Mouse (Mus musculus): ENCODE data around the gene Slc29a2. TPM values are rescaled to one million over a fixed set of nuclear protein-coding genes. Genes with fewer than 3 reads are reported as not detected.

Gene Slc29a2
- polyA plus RNA-seq, 1 experiment from 2014 or later, result 5.1 TPM

DNA sequence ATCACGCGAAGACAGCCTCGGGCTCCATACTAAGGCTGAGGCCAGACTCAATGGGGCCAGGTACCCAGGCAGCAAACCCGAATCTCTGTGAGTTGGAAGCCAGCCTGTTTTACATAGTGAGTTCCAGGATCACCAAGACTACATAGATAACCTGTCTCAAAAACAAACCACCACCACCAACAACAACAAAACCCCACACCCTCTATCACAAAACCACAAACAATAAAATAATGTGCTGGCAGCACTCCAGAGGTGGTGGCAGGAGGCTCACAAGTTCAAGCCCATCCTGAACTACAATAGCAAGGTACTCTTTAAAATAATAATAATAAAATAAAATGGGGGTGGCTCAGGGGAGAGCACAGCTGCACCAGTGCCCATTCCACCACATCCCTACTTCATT is 12.9 kb downstream of the Slc29a2 start:
- Histone ChIP-seq H3K27me3 (no peaks in the 10 kb centered on the region), H3K4me2 (replicated peaks) (no peak overlapping the region), H3K4me3 (no peak overlapping the region), H3K9me3 (no peaks in the 10 kb centered on the region), H3K9ac (no peak overlapping the region), H3K4me1 (peaks cover 28% of the 10 kb centered on the region), H3K36me3 (peaks cover 5% of the 10 kb centered on the region; the same call in 1 of the 2 replicates), H3K27ac (no peak overlapping the region)
- 74% methylated on average over 4 of the region's 4 CpGs for WGBS
- no peak for ATAC-seq (ENCODE audit: insufficient number of reproducible peaks, insufficient read depth, low FRiP score, low TSS enrichment)

DNA sequence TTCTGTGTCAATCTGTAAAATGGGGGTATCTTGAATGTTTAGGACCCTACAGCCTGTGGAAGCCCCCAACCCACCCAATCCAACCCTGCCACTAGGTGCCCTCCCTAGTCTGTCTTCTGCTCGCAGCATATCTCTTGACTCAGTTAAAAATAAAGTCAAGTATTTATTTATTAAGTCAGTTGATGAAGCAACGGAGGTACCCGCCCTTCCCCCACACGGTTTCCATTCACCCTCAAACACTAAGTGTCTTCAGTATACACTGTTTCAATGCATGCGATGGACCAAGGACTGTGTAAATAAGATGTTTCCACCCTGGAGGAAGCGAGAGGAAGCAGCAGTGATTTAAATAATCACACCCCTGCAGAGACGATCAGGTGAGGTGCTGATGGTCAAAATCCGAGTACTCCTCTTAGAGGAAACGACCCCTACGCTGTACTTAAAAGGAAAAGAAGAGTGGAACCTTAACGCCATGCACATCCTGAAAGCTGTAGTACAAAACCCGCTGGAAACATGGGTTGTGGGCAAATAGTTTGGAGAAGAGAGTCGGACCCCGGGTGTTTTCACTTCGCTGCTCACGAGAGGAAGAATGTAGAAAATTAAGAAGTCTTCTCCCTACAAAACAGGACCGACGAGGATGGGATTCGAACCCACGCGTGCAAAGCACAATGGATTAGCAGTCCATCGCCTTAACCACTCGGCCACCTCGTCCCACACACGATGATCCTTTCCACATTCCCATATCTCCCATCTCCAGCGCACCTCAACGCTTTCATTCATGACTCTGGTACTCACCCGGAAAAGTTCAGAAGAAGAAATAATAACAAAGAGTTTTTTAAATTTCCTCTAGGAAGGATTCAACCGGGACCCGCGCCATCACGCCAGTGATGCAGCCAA is 14.3 kb downstream of the Slc29a2 start:
- Histone ChIP-seq H3K27ac (peak overlapping the region; percentile 83), H3K36me3 (no peaks in the 10 kb centered on the region), H3K9ac (peak overlapping the region; percentile 94), H3K4me1 (peaks cover 35% of the 10 kb centered on the region), H3K9me3 (no peaks in the 10 kb centered on the region), H3K27me3 (no peaks in the 10 kb centered on the region), H3K4me3 (peak overlapping the region; percentile 91), H3K4me2 (replicated peaks) (peak overlapping the region; percentile 99)
- no peak for ATAC-seq (ENCODE audit: insufficient number of reproducible peaks, insufficient read depth, low FRiP score, low TSS enrichment)
- 6% methylated on average over 32 of the region's 32 CpGs for WGBS

DNA sequence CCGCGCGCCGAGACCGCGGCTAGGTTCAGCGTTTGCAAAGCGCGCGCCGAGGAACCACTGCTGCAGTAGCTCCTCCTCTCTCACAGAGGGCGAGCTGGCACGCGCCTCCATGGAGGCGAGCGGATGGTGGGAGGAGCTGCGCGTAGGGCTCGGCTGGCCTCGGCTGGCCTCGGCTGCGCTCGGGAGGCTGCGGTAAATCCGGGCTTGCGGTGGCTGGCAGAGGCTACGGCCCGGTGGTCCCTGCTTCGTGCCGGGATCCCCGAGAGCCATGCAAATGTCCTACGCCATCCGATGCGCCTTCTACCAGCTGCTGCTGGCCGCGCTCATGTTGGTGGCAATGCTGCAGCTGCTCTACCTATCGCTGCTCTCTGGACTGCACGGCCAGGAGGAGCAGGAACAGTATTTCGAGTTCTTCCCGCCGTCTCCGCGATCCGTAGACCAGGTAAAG is 15.1 kb downstream of the Slc29a2 start, which contains the start of the genes B4gat1 and AC124502.3:
Gene B4gat1 (plus strand): TSS at position 118 of the 448 bp plus-strand sequence.
Gene AC124502.3 (plus strand): TSS at position 183 of the 448 bp plus-strand sequence.
- peak within 1 kb of the TSS; percentile 94 for H3K9ac ChIP-seq
- H3K27ac ChIP-seq, result peak within 1 kb of the TSS; percentile 83
- H3K4me3 ChIP-seq, result peak within 1 kb of the TSS; percentile 91
- under 1% methylated on average over 44 of the region's 44 CpGs for WGBS
- ATAC-seq (ENCODE audit: insufficient number of reproducible peaks, insufficient read depth, low FRiP score, low TSS enrichment), result peak; percentile 86
- H3K9me3 ChIP-seq, result no peaks in the 10 kb centered on the region
- H3K4me2 ChIP-seq (replicated peaks), result peak within 1 kb of the TSS; percentile 99
- H3K4me1 ChIP-seq, result peaks cover 35% of the 10 kb centered on the region
- H3K36me3 ChIP-seq, result peaks cover 5% of the 10 kb centered on the region
- no peaks in the 10 kb centered on the region for H3K27me3 ChIP-seq

DNA sequence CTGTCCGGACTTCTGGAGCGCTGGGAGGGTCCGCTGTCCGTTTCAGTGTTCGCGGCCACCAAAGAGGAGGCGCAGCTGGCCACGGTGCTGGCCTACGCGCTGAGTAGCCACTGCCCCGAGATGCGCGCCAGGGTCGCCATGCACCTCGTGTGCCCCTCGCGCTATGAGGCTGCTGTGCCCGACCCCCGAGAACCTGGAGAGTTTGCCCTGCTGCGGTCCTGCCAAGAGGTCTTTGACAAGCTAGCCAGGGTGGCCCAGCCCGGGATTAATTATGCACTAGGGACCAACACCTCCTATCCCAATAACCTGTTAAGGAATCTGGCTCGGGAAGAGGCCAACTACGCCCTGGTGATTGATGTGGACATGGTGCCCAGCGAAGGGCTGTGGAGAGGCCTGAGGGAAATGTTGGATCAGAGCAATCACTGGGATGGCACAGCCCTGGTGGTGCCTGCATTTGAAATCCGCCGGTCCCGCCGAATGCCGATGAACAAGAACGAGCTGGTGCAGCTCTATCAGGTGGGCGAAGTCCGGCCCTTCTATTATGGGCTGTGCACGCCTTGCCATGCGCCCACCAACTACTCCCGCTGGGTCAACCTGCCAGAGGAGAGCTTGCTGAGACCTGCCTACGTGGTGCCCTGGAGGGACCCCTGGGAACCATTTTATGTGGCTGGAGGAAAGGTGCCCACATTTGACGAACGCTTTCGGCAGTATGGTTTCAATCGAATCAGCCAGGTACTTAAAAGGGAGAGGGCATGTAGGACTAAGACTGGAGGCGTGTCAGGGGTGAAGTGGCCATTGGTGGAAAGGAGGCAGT is 15.8 kb downstream of the Slc29a2 start:
- ATAC-seq (ENCODE audit: insufficient number of reproducible peaks, insufficient read depth, low FRiP score, low TSS enrichment), result no peak
- H3K9me3 ChIP-seq, result no peaks in the 10 kb centered on the region
- no peaks in the 10 kb centered on the region for H3K27me3 ChIP-seq
- H3K9ac ChIP-seq, result peak overlapping the region; percentile 94
- H3K4me3 ChIP-seq, result peak overlapping the region; percentile 91
- H3K36me3 ChIP-seq, result peaks cover 9% of the 10 kb centered on the region
- H3K4me1 ChIP-seq, result peaks cover 35% of the 10 kb centered on the region
- H3K4me2 ChIP-seq (replicated peaks), result peak overlapping the region; percentile 99
- peak overlapping the region; percentile 83; the same call in 1 of the 2 replicates for H3K27ac ChIP-seq
- 15% methylated on average over 41 of the region's 41 CpGs for WGBS

DNA sequence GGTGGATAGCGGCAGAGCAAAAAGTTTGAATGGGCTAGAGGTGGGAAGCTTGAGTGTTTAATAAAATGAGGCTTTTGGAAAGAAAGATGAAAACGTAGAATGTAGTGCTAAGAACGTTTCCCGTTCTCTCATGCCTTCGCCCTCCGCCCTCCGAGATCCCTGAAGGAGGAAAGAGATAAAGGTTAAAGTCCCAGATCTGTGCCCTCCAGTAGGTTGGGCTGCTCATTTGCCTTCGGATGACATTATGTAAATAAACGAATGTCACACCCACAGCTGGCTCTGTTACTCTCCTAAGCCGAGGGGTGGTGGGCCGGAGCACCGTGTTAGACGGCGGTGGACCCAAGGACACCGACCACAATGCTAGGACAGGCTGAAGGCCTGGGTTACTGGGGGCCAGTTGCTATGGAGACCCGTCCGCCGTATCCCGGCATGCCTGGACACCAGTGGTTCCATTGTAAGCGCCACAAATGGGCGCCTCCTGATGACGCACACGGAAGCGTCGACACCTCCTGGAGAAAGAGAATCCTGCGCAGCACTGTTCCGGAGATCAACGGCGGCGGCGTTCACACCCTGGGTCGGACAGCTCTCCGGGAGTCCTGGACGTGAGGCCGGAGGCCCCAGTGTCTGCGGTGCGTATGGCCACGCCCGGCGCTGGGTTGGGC is 17.3 kb downstream of the Slc29a2 start, which contains the start of gene Brms1:
Gene Brms1 (plus strand): TSS at position 493 of the 662 bp plus-strand sequence.
- WGBS, result 6% methylated on average over 40 of the region's 40 CpGs
- peak; percentile 71 for ATAC-seq (ENCODE audit: insufficient number of reproducible peaks, insufficient read depth, low FRiP score, low TSS enrichment)
- peak within 1 kb of the TSS; percentile 36; the same call in 1 of the 2 replicates for H3K27ac ChIP-seq

DNA sequence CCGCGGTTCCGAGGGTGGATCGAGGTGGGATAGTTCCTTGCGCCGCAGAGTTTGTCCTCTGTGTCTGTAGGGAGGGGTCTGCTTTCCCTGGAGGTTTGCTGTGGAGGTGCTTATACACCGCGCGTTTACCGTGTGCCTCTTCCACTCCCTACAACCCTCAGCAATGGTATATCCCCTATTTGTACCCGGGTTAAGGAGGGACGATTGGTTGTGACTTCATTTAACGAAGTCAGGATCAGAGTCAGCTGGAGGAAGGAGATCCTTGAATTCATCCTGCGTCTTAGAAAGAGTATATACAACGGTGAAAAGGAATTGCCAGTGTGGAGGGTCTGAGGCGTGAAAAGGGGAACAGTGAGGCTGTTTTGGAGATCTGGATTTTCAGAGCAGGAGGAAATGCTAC is 17.9 kb downstream of the Slc29a2 start:
- no peak for ATAC-seq (ENCODE audit: insufficient number of reproducible peaks, insufficient read depth, low FRiP score, low TSS enrichment)
- H3K4me1 ChIP-seq, result peaks cover 35% of the 10 kb centered on the region
- peaks cover 13% of the 10 kb centered on the region for H3K36me3 ChIP-seq
- H3K4me2 ChIP-seq (replicated peaks), result peak overlapping the region; percentile 99
- no peaks in the 10 kb centered on the region for H3K27me3 ChIP-seq
- WGBS, result 2% methylated on average over 16 of the region's 16 CpGs
- H3K9me3 ChIP-seq, result no peaks in the 10 kb centered on the region
- H3K9ac ChIP-seq, result peak overlapping the region; percentile 94
- peak overlapping the region; percentile 91 for H3K4me3 ChIP-seq
- H3K27ac ChIP-seq, result peak overlapping the region; percentile 36; the same call in 1 of the 2 replicates

More for the DNA sequence above, 17.3 kb downstream of the Slc29a2 start, which contains the start of gene Brms1:
- H3K4me1 ChIP-seq, result peaks cover 35% of the 10 kb centered on the region
- H3K27me3 ChIP-seq, result no peaks in the 10 kb centered on the region
- H3K9me3 ChIP-seq, result no peaks in the 10 kb centered on the region
- peak within 1 kb of the TSS; percentile 99 for H3K4me2 ChIP-seq (replicated peaks)
- H3K9ac ChIP-seq, result peak within 1 kb of the TSS; percentile 94
- peaks cover 9% of the 10 kb centered on the region for H3K36me3 ChIP-seq
- peak within 1 kb of the TSS; percentile 91 for H3K4me3 ChIP-seq

DNA sequence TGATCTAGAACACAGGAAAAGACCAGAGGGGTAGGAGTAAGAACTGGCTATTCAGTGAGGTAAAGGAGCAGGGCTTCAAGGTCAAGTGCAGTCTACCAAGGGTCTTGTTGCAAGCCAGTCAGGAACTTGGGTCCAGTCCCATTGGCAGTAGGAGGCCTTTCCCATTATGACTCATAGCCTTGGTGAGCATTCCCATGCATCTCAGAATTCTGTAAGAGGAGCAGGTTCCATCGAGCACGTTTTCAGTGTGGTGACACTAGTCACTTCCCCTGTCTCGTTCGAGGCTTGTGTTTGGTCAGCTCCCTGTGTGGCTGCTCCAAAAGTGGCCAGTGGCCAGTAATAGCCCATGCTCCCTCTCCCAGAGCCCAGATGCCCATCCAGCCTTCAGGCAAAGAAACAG is 21.9 kb downstream of the Slc29a2 start:
- no peak overlapping the region for H3K27ac ChIP-seq
- peaks cover 9% of the 10 kb centered on the region for H3K27me3 ChIP-seq
- no peak for ATAC-seq (ENCODE audit: insufficient number of reproducible peaks, insufficient read depth, low FRiP score, low TSS enrichment)
- H3K9me3 ChIP-seq, result no peaks in the 10 kb centered on the region
- 85% methylated on average over 4 of the region's 4 CpGs for WGBS
- H3K36me3 ChIP-seq, result peaks cover 42% of the 10 kb centered on the region
- H3K4me1 ChIP-seq, result peaks cover 23% of the 10 kb centered on the region
- H3K4me2 ChIP-seq (replicated peaks), result no peak overlapping the region
- H3K4me3 ChIP-seq, result no peak overlapping the region
- no peak overlapping the region for H3K9ac ChIP-seq

DNA sequence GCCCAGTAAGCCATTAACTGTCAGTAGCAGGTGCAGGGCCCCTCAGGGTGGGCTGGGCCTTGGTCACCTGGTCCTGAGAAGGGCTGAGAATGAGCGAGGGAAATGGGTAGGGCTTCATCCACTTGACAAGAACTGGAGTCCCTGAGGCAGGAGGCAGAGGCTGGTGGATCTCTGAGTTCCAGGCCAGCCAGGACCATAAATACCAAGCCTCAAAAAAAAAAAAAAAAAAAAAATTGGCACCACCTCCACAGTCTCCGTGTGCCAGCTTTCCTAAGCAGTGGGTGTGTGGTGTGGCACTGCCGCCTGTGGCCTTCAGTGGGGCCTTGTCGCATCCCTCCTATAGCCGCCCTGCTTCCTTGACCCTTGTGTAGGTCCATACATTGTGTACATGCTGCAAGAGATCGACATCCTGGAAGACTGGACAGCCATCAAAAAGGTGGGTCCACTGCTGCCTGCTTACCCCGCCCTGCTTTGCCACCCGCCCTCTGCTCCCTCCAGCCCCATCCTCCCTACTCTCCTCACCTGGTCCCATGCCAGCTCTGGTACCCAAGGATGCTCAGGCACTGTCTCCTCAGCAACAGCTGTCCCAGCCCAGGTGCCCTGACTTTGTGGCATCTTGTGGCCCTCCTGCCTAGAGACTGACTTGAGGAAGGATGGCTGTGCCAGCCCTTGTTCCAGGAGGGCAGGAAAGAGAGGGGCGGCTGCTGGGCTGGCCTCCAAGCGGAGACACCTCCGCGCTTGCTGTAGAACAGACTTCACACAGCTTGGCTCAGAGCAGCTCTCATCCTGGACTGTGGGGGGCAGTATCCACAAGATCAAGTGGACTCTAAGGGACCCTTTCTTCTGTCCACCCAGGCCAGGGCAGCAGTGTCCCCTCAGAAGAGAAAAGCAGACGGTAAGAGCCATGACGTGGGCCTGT is 24.7 kb downstream of the Slc29a2 start:
- H3K4me2 ChIP-seq (replicated peaks), result no peak overlapping the region
- H3K27me3 ChIP-seq, result peaks cover 38% of the 10 kb centered on the region
- H3K4me1 ChIP-seq, result peaks cover 29% of the 10 kb centered on the region
- ATAC-seq (ENCODE audit: insufficient number of reproducible peaks, insufficient read depth, low FRiP score, low TSS enrichment), result no peak
- no peak overlapping the region for H3K9ac ChIP-seq
- 83% methylated on average over 14 of the region's 14 CpGs for WGBS
- no peak overlapping the region for H3K27ac ChIP-seq
- no peak overlapping the region for H3K4me3 ChIP-seq
- H3K9me3 ChIP-seq, result no peaks in the 10 kb centered on the region
- peaks cover 41% of the 10 kb centered on the region for H3K36me3 ChIP-seq

DNA sequence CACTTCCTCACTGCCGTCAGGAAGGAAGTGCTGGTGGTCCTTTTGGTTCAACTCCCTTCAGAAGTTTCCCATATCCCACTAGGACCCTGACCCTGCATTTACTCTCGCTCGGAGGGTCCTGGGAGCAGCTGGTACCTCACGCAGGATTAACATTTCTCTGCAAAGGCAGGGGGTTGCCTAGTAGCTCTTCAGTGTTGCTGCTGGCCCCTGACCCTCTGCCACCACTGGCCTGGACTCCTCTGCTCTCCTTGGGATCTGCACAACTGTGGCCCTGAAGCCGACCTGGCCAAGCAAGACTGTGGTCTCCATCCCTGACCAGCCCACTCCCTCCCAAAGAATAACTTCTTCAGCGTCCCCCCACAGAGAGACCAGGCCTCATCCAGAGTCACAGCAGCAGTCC is 25.7 kb downstream of the Slc29a2 start:
- no peak for ATAC-seq (ENCODE audit: insufficient number of reproducible peaks, insufficient read depth, low FRiP score, low TSS enrichment)
- Histone ChIP-seq H3K4me1 (peaks cover 29% of the 10 kb centered on the region), H3K27ac (no peak overlapping the region), H3K27me3 (peaks cover 44% of the 10 kb centered on the region), H3K9me3 (no peaks in the 10 kb centered on the region), H3K4me3 (no peak overlapping the region), H3K4me2 (replicated peaks) (no peak overlapping the region), H3K36me3 (peaks cover 34% of the 10 kb centered on the region), H3K9ac (no peak overlapping the region)
- WGBS, result 75% methylated on average over 6 of the region's 6 CpGs

All from embryonic facial prominence, embryonic 12.5 days (tissue).